Mouse (Mus musculus): Measurements from ENCODE around the gene Zfp989. TPM values are rescaled to one million over a fixed set of nuclear protein-coding genes. Genes with fewer than 3 reads are reported as not detected.
"Not testable (repeated sequence)": the region's sequence is repeated elsewhere in the genome, so short reads cannot be mapped to it uniquely, and the experiment has no call there.

The Zfp989 gene
- polyA plus RNA-seq (2015; fragmentation: Nextera tagmentation; extraction: Ambion mirVana): not detected in 2 replicates

- not testable (repeated sequence) for H3K4me1 ChIP-seq (replicated peaks); H3K4me2 ChIP-seq (replicated peaks); H3K27ac ChIP-seq; ATAC-seq; H3K36me3 ChIP-seq; H3K27me3 ChIP-seq; H3K9ac ChIP-seq (replicated peaks); H3K9me3 ChIP-seq; H3K4me3 ChIP-seq (replicated peaks)
- WGBS: 95% methylated on average over 5 of the region's 5 CpGs
Observed at GRCm38 (mm10) chr4:146971757-146972156, at the start of gene Zfp989. Gene Zfp989, plus strand, starts transcription at chr4:146971976.

GRCm38 (mm10) chr4:146932311-146933082, 39.3 kb upstream of the Zfp989 start:
- 11% methylated on average over 75 of the region's 77 CpGs for WGBS
- Histone ChIP-seq H3K4me3 (replicated peaks) (peak overlapping the region; percentile 29), H3K4me2 (replicated peaks) (peak overlapping the region; percentile 45), H3K9ac (replicated peaks) (no peak overlapping the region), H3K27ac (no peak overlapping the region), H3K4me1 (replicated peaks) (no peaks in the 10 kb centered on the region), H3K27me3 (no peaks in the 10 kb centered on the region), H3K9me3 (peaks cover 28% of the 10 kb centered on the region), H3K36me3 (no peaks in the 10 kb centered on the region)
- peak; percentile 62 for ATAC-seq

GRCm38 (mm10) chr4:146941691-146942090, 30.1 kb upstream of the Zfp989 start:
- H3K27me3 ChIP-seq; H3K4me2 ChIP-seq (replicated peaks); H3K9ac ChIP-seq (replicated peaks); H3K4me3 ChIP-seq (replicated peaks); H3K36me3 ChIP-seq; H3K4me1 ChIP-seq (replicated peaks); H3K27ac ChIP-seq; ATAC-seq: not testable (repeated sequence)
- peaks cover 21% of the 10 kb centered on the region for H3K9me3 ChIP-seq
- 63% methylated on average over 32 of the region's 32 CpGs for WGBS

- H3K27ac ChIP-seq; H3K27me3 ChIP-seq; H3K4me3 ChIP-seq (replicated peaks); H3K4me1 ChIP-seq (replicated peaks); H3K9ac ChIP-seq (replicated peaks); ATAC-seq; H3K36me3 ChIP-seq; H3K9me3 ChIP-seq; H3K4me2 ChIP-seq (replicated peaks): not testable (repeated sequence)
- WGBS: 20% methylated on average over 2 of the region's 2 CpGs
Observed at GRCm38 (mm10) chr4:146976581-146976980, 4.8 kb downstream of the Zfp989 start.

GRCm38 (mm10) chr4:147018400-147018799, 46.6 kb downstream of the Zfp989 start:
- not testable (repeated sequence) for H3K27ac ChIP-seq; H3K36me3 ChIP-seq; ATAC-seq; H3K27me3 ChIP-seq; H3K9me3 ChIP-seq; H3K4me3 ChIP-seq (replicated peaks); H3K4me2 ChIP-seq (replicated peaks); H3K4me1 ChIP-seq (replicated peaks); H3K9ac ChIP-seq (replicated peaks)
- no CpG with 5 or more reads among the region's 1 CpGs for WGBS

- H3K27ac ChIP-seq; H3K27me3 ChIP-seq; H3K4me1 ChIP-seq (replicated peaks); H3K4me2 ChIP-seq (replicated peaks); H3K9me3 ChIP-seq; H3K36me3 ChIP-seq; ATAC-seq; H3K9ac ChIP-seq (replicated peaks); H3K4me3 ChIP-seq (replicated peaks): not testable (repeated sequence)
- no CpG with 5 or more reads among the region's 6 CpGs for WGBS
Observed at GRCm38 (mm10) chr4:147021550-147021949, 49.8 kb downstream of the Zfp989 start, which contains the start of gene Rex2. Gene Rex2, plus strand, starts transcription at chr4:147021850.

- not testable (repeated sequence) for H3K36me3 ChIP-seq; H3K9ac ChIP-seq (replicated peaks); ATAC-seq; H3K9me3 ChIP-seq; H3K27me3 ChIP-seq; H3K27ac ChIP-seq; H3K4me3 ChIP-seq (replicated peaks); H3K4me2 ChIP-seq (replicated peaks); H3K4me1 ChIP-seq (replicated peaks)
- WGBS: 53% methylated on average over 1 of the region's 1 CpGs
Observed at GRCm38 (mm10) chr4:147026374-147026773, 54.6 kb downstream of the Zfp989 start.

GRCm38 (mm10) chr4:147031308-147032036, 59.7 kb downstream of the Zfp989 start:
- not testable (repeated sequence) for H3K4me1 ChIP-seq (replicated peaks); H3K4me3 ChIP-seq (replicated peaks); H3K4me2 ChIP-seq (replicated peaks); H3K9ac ChIP-seq (replicated peaks); H3K27me3 ChIP-seq; H3K27ac ChIP-seq; H3K36me3 ChIP-seq; H3K9me3 ChIP-seq; ATAC-seq
- WGBS: 95% methylated on average over 1 of the region's 2 CpGs

Other genes with a start within 250 kb of the Zfp989 start
- gene Gm21411, start 62.4 kb upstream of the Zfp989 start, polyA plus RNA-seq (2015; fragmentation: Nextera tagmentation; extraction: Ambion mirVana): not detected in 2 replicates
- not detected in 2 replicates for gene Rex2, start 49.9 kb downstream of the Zfp989 start, polyA plus RNA-seq (2015; fragmentation: Nextera tagmentation; extraction: Ambion mirVana)
- gene Zfp991, start 160.1 kb downstream of the Zfp989 start, polyA plus RNA-seq (2015; fragmentation: Nextera tagmentation; extraction: Ambion mirVana): 3.3 and 5.7 TPM in 2 replicates